Mouse (Mus musculus) liver, embryonic 15.5 days (tissue): ENCODE data around the gene Cd40. TPM values are rescaled to one million over a fixed set of nuclear protein-coding genes. Genes with fewer than 3 reads are reported as not detected.
A peak's percentile ranks its signal among the peaks of the same experiment; 100 is the strongest.

Experiments
- ATAC-seq: fragments of 200-750 bp; cut with Nextera tagmentation; 2 replicates; pipeline ENCODE4 v1.8.0; 2017; ENCODE audit warnings: moderate number of reproducible peaks, mild to moderate bottlenecking, moderate library complexity; ENCODE audit not compliant: insufficient read depth
- H3K27ac ChIP-seq: fragments of 300-500 bp; sonication (generic); replicated peaks from 2 replicates; pipeline ENCODE4 v1.5.1; 2015; ENCODE audit warnings: mild to moderate bottlenecking, inconsistent platforms
- H3K27me3 ChIP-seq: fragments of 300-500 bp; sonication (generic); 2 replicates; pipeline ENCODE4 v1.6.1; 2015; ENCODE audit warnings: mild to moderate bottlenecking, inconsistent platforms
- H3K36me3 ChIP-seq: fragments of 300-500 bp; sonication (generic); replicated peaks from 2 replicates; pipeline ENCODE4 v1.6.1; 2015; ENCODE audit warnings: moderate library complexity, mild to moderate bottlenecking, inconsistent platforms
- H3K4me1 ChIP-seq: fragments of 300-500 bp; sonication (generic); replicated peaks from 2 replicates; pipeline ENCODE4 v1.6.1; 2015; ENCODE audit warnings: inconsistent platforms
- H3K4me2 ChIP-seq: fragments of 300-500 bp; sonication (generic); 2 replicates; pipeline ENCODE4 v1.6.1; 2015; ENCODE audit warnings: moderate library complexity, mild to moderate bottlenecking, inconsistent platforms
- H3K4me3 ChIP-seq: fragments of 300-500 bp; sonication (generic); replicated peaks from 2 replicates; pipeline ENCODE4 v1.5.1; 2015; ENCODE audit warnings: mild to moderate bottlenecking, inconsistent platforms
- H3K9ac ChIP-seq: fragments of 300-500 bp; sonication (generic); 2 replicates; pipeline ENCODE4 v1.6.1; 2015; ENCODE audit warnings: moderate library complexity, mild to moderate bottlenecking, inconsistent platforms
- H3K9me3 ChIP-seq: fragments of 300-500 bp; sonication (generic); replicated peaks from 2 replicates; pipeline ENCODE4 v1.6.1; 2016; ENCODE audit warnings: inconsistent platforms
- WGBS: fragments of 180-500 bp; shearing (Covaris S2); methylation state at CpG from one replicate; pipeline ENCODE4 v1.1.7; 2015; ENCODE audit warnings: mixed read lengths; ENCODE audit not compliant: insufficient replicate concordance; 5-methylcytosine and 5-hydroxymethylcytosine counted together
- polyA plus RNA-seq: library from polyadenylated mRNA; unstranded; fragments of >200 nt; fragmentation: Nextera tagmentation; extraction: Ambion mirVana; gene quantifications from 2 replicates; pipeline ENCODE4 v1.2.1, GENCODE M21; 2015

Gene Cd40
- 2.8 and 3.5 TPM in 2 replicates for polyA plus RNA-seq

DNA sequence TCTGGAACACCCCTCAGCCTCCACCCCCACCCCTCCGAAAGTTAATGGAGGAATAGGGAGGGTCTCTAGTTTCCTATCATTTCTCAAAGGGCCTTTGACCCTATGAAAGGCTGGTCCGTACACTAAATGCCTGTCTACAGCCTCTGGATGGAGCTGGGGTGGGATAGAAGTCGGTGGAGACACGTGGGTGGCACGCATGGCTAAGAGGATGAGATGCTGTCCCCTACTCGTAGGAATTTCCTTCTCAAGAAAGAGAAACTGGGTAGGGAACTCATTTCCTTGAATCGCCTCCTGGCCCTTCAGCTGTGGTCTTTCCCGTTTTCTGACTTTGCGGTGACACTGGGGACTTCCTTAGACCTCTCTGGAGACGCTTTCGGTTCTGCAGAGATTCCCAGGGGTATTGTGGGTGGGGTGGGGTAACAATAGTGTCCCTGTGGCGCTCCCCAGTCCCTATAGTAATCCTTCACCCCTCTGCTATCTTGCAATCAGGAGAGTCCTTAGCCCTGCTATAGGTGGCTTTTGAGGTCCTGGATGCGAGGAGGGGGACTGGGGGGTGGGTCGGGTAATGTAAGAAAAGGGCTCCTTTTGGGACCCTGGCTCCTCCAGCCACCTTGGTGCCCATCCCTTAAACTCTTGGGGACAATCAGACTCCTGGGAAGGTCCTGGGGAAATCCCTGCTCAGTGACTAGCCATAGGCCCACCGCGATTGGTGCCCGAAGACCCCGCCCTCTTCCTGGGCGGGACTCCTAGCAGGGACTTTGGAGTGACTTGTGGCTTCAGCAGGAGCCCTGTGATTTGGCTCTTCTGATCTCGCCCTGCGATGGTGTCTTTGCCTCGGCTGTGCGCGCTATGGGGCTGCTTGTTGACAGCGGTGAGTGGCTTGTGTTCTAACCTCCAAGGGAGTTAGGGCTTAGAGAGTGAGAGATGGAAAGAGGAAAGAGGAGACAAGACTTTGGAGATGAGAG, at the start of gene Cd40:
Gene Cd40, plus strand, starts transcription at position 740 of the 965 bp plus-strand sequence.
- H3K4me1 ChIP-seq: peaks cover 9% of the 10 kb centered on the region
- ATAC-seq: peak; percentile 68
- peak within 1 kb of the TSS; percentile 55 for H3K4me2 ChIP-seq
- peak within 1 kb of the TSS; percentile 35 for H3K4me3 ChIP-seq
- WGBS: 7% methylated on average over 25 of the region's 25 CpGs
- H3K9me3 ChIP-seq: no peaks in the 10 kb centered on the region
- peaks cover 25% of the 10 kb centered on the region for H3K27me3 ChIP-seq
- no peak within 1 kb of the TSS for H3K27ac ChIP-seq
- no peaks in the 10 kb centered on the region for H3K36me3 ChIP-seq
- H3K9ac ChIP-seq: no peak within 1 kb of the TSS

DNA sequence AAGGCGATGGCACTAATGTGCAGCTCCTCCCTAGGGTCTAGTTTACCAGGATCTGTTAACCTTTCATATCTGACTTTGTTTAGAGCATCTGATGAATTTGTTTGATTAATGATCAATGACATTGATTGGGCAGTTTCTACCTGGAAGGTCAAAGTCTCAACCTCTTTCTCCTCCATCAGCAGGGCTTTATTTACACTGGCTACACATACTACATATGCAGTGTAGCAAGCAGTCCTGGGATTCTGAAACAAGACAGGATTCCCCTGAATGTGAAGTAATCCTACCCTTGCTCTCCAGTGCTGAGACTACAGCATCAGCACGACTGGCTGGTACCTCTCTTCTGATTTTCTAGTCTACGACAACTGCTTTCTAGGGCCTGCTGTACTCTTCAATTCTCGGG, 48.6 kb upstream of the Cd40 start:
- peak; percentile 58; the same call in 1 of the 2 replicates for ATAC-seq
- Histone ChIP-seq H3K36me3 (peaks cover 96% of the 10 kb centered on the region), H3K4me1 (peaks cover 11% of the 10 kb centered on the region; the same call in 1 of the 2 replicates), H3K4me3 (no peak overlapping the region), H3K9ac (no peak overlapping the region), H3K9me3 (no peaks in the 10 kb centered on the region), H3K27me3 (no peaks in the 10 kb centered on the region), H3K27ac (0 out of 2 replicates have a peak overlapping the region, but pooled peaks have one; percentile 16), H3K4me2 (no peak overlapping the region)
- WGBS: 70% methylated on average over 4 of the region's 4 CpGs

DNA sequence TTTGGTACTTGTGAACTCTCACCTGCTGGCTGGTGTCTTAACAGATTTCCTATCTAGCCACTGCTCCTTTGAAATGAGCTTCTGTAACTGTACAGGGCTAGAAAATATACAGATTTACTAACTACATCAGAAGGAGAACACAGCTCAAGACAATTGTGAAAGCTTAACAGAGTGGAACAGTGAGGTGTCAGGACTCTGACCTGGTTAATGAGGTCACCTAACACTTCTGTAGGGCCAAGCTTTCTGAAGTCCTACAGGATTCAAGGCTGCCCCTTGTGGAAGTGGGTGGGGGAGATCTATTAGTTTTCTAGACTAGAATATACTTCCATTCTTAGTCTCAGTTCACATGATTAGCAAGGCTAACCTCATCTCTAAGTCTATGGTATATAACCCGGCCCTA, 47.4 kb upstream of the Cd40 start:
- Histone ChIP-seq H3K9me3 (no peaks in the 10 kb centered on the region), H3K4me1 (peaks cover 11% of the 10 kb centered on the region; the same call in 1 of the 2 replicates), H3K4me2 (no peak overlapping the region), H3K27me3 (no peaks in the 10 kb centered on the region), H3K9ac (no peak overlapping the region), H3K36me3 (peaks cover 96% of the 10 kb centered on the region), H3K4me3 (no peak overlapping the region), H3K27ac (no peak overlapping the region)
- ATAC-seq: no peak
- 85% methylated on average over 1 of the region's 1 CpGs for WGBS

DNA sequence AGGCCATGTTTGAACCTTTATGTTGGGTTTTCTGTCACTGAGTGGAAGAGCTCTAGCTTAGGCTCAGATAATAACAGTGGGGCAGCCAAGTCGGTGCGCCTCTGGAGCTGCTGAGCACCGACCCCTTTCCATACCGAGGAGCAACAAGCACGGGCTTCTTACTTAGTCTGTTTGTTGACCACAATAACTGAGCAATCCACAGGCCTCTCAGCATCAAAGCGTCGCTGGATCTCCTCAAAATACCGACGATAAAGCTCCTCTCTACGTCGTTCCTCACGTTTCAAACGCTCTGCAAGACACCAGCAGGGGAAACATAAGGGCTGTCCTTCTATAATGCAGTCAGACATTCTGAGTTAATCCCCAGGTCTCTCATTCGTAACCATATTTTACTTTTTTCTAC, 46.3 kb upstream of the Cd40 start:
- H3K36me3 ChIP-seq: peaks cover 88% of the 10 kb centered on the region
- no peak for ATAC-seq
- no peak overlapping the region for H3K9ac ChIP-seq
- WGBS: 87% methylated on average over 14 of the region's 14 CpGs
- no peak overlapping the region for H3K4me3 ChIP-seq
- peaks cover 11% of the 10 kb centered on the region; the same call in 1 of the 2 replicates for H3K4me1 ChIP-seq
- no peak overlapping the region for H3K27ac ChIP-seq
- no peaks in the 10 kb centered on the region for H3K27me3 ChIP-seq
- no peaks in the 10 kb centered on the region for H3K9me3 ChIP-seq
- no peak overlapping the region for H3K4me2 ChIP-seq

DNA sequence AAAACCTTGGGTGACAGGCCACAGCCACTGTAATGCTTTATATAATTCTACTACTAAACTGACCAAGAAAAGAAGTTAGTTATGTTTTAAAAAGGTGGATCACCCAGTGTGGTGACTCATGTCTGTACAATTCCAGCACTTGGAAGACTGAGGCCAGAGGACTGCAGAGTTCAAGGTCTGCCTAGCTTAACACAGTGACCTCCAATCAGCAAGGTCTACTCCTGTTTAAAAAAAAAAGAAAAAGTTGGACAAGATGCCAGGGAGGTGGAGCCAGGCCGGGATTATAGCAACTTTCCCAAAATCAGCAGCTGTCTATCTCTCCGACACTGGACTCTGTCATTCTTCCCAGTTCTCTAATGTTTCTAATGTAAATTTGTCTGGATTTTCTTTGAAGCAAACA, 45.8 kb upstream of the Cd40 start:
- 83% methylated on average over 2 of the region's 2 CpGs for WGBS
- no peak for ATAC-seq
- H3K4me2 ChIP-seq: no peak overlapping the region

DNA sequence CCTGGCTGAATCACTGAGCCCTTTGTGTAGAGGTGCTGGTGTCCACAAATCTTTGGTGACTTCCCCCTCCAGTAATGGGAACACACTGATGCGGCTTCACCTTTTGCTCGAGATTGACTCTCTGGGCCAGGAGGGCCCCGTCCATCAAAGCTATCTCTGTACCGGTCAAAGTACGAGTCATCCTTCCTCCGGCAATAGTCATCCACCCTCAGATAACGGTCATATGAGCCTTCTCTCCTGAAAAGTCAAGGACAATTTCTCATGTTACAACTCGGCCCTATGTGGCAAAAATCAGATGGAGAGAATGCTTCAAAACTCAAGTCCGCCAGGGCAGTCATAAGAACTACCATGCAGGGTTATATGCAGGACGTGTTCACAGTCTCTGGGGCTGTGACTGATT, 45.1 kb upstream of the Cd40 start:
- peaks cover 77% of the 10 kb centered on the region for H3K36me3 ChIP-seq
- ATAC-seq: no peak
- no peak overlapping the region for H3K27ac ChIP-seq
- WGBS: 61% methylated on average over 10 of the region's 10 CpGs
- peaks cover 21% of the 10 kb centered on the region for H3K4me1 ChIP-seq
- H3K9me3 ChIP-seq: no peaks in the 10 kb centered on the region
- no peak overlapping the region for H3K4me2 ChIP-seq
- H3K27me3 ChIP-seq: no peaks in the 10 kb centered on the region
- no peak overlapping the region for H3K9ac ChIP-seq
- no peak overlapping the region for H3K4me3 ChIP-seq

More for the DNA sequence above, 45.8 kb upstream of the Cd40 start:
- Histone ChIP-seq H3K27ac (no peak overlapping the region), H3K9me3 (no peaks in the 10 kb centered on the region), H3K4me1 (peaks cover 14% of the 10 kb centered on the region), H3K9ac (no peak overlapping the region), H3K27me3 (no peaks in the 10 kb centered on the region), H3K36me3 (peaks cover 84% of the 10 kb centered on the region), H3K4me3 (no peak overlapping the region)

DNA sequence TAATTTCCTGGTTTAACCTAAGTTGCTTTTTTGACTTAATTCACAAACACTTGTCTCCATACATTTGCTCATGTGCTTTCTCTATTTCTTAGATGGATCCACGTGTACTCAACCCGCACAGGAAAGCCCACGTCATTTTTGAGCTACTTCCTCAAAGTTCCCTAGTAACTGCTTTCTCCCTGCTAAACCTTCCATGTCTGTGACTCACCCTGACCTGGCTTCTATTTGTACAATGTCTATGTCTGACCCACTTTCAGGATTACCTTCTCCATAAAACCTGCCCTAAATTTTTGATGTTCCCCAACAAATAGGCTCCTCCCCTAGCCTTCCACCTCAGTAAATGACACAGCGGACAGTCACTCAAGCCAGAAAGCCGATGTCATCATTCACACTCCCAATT, 40.5 kb upstream of the Cd40 start:
- Histone ChIP-seq H3K4me1 (peaks cover 21% of the 10 kb centered on the region), H3K4me2 (no peak overlapping the region), H3K9me3 (no peaks in the 10 kb centered on the region), H3K9ac (no peak overlapping the region), H3K27ac (no peak overlapping the region), H3K36me3 (peaks cover 41% of the 10 kb centered on the region), H3K27me3 (no peaks in the 10 kb centered on the region), H3K4me3 (no peak overlapping the region)
- ATAC-seq: no peak
- 47% methylated on average over 5 of the region's 5 CpGs for WGBS

DNA sequence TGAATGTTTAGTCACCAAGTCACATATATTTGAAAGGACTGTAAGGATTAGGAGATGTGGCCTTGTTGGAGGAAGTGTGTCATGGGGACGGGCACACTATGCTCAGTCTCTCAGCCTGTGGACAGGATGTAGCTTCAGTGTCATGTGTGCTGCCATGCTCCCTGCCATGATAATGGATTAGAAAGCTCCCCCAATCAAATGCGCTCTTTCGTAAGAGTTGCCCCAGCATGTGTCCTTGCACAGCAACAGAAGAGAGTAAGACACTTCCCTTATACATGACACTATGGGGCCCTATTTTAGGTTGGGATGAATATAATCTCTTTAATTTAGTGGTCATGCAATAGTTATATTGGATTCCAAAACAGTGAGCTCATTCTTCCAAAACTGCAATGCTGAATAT, 34.9 kb upstream of the Cd40 start:
- no peak overlapping the region for H3K9ac ChIP-seq
- H3K4me3 ChIP-seq: no peak overlapping the region
- WGBS: 77% methylated on average over 3 of the region's 3 CpGs
- ATAC-seq: no peak
- peaks cover 22% of the 10 kb centered on the region for H3K36me3 ChIP-seq
- no peak overlapping the region for H3K27ac ChIP-seq
- no peaks in the 10 kb centered on the region for H3K27me3 ChIP-seq
- H3K9me3 ChIP-seq: no peaks in the 10 kb centered on the region
- no peaks in the 10 kb centered on the region for H3K4me1 ChIP-seq
- no peak overlapping the region for H3K4me2 ChIP-seq

DNA sequence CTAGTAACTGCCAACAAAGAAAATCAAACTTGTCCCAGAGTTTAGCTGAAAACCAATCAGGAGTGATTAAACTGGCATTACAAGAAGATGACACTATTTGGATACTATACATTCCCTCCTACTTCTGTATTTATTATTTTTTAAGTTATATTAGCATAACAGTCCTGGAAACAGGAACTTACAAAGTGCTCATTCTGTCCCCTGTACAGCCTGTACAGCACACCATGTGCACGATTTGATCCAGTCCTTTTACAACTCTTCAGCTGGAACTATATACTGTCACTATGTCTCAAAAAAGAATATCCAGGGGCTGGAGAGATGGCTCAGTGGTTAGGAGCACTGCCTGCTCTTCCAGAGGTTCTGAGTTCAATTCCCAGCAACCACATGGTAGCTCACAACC, 28.3 kb upstream of the Cd40 start:
- no peak overlapping the region for H3K4me2 ChIP-seq
- H3K36me3 ChIP-seq: peaks cover 8% of the 10 kb centered on the region
- H3K27me3 ChIP-seq: no peaks in the 10 kb centered on the region
- no peak overlapping the region for H3K4me3 ChIP-seq
- 43% methylated on average over 1 of the region's 1 CpGs for WGBS
- ATAC-seq: no peak
- no peak overlapping the region for H3K9ac ChIP-seq
- H3K9me3 ChIP-seq: no peaks in the 10 kb centered on the region
- H3K27ac ChIP-seq: no peak overlapping the region
- H3K4me1 ChIP-seq: no peaks in the 10 kb centered on the region

DNA sequence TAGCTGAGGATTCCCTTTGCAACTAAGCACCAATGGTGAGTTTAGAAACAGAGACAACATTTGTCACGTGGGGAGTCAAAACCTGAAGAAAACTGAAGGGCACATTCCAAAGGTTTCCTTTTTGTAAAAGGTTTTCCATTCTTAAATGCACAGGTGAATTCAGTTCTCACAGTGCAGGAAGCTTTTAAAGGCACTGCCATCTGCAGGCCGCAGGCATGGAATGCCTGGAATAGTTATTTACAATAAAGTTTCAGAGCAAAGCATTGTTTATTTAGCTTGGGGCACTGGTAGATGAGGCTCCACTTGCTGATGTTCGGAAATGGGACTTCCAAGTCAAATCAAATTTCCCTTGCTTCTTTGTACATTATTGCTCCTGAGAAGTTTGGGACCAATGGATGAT, 22.9 kb upstream of the Cd40 start:
- no peaks in the 10 kb centered on the region for H3K36me3 ChIP-seq
- no peak for ATAC-seq
- H3K27ac ChIP-seq: no peak overlapping the region
- WGBS: 68% methylated on average over 3 of the region's 3 CpGs
- H3K27me3 ChIP-seq: no peaks in the 10 kb centered on the region
- no peaks in the 10 kb centered on the region for H3K9me3 ChIP-seq
- no peak overlapping the region for H3K4me2 ChIP-seq
- no peak overlapping the region for H3K9ac ChIP-seq
- no peak overlapping the region for H3K4me3 ChIP-seq
- peaks cover 29% of the 10 kb centered on the region for H3K4me1 ChIP-seq

DNA sequence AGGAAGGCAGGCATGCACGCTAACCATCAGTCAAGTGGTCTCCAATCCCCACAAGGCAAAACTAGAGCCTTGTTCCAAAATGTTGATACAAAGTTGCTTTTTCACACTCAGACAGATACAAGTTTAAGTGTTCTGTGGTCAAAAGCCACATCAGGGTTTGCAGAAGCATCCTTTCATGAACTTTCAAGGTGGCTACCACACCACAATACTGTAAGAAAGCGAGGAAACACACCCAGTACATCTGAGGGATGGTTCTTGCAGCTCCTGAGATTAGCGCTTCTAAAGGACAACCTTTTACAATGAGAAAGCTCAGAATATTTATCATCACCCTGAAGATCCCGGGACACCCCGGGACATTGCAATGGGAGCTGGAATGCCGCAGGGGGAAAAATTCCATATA, 22.1 kb upstream of the Cd40 start:
- 56% methylated on average over 6 of the region's 6 CpGs for WGBS
- Histone ChIP-seq H3K36me3 (no peaks in the 10 kb centered on the region), H3K4me2 (peak overlapping the region; percentile 86), H3K27me3 (0 out of 2 replicates have a peak, but pooled peaks cover 1% of the 10 kb centered on the region), H3K9ac (peak overlapping the region; percentile 86; the same call in 1 of the 2 replicates), H3K4me3 (peak overlapping the region; percentile 91), H3K27ac (no peak overlapping the region), H3K9me3 (no peaks in the 10 kb centered on the region), H3K4me1 (peaks cover 29% of the 10 kb centered on the region)
- ATAC-seq: no peak
